Mouse (Mus musculus): Measurements from ENCODE around the gene Setdb1.
A peak's percentile ranks its signal among the peaks of the same experiment; 100 is the strongest.

The Setdb1 gene

DNA sequence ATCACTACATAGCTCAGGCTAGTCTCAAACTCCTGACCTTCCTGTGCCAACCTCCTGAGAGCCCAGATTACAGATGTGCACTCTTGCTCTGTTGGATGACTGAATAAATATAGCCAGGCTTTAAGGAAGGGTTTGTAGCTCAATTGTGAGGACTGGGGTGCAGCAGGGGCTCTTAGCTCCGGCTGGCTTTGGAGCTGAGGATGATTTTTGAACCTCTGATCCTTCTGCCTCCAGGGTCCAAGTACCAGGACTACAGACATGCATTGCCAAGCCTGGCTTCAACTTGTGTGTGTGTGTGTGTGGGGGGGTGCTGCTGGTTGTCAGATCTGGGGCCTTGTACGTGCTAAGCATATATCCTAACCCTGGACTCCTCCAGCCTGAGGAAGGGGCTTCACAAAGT, 64.1 kb downstream of the Setdb1 start:
- DNase-seq (ENCODE audit: low spot score in 2 of 2): no peak

DNA sequence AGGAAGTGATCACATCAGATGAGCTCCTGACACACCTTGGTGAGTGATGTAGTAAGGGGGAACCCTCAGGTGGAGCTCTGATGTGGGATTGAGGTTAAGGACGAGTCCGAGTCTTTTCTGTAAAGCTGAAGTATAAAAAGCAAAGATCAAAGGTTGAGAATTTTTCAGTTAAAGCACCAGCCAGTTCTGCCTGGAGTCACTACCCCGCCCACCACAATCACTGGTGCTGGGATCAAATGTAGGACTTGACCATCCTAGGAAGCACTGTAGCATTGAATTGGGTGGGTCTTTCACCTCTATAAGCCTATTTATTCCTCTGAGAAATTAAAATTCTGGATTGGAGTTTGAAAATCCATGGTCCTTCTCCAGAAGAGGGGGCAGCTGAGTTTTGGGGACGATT, 66.0 kb downstream of the Setdb1 start:
- no peak for DNase-seq (ENCODE audit: low spot score in 2 of 2)

DNA sequence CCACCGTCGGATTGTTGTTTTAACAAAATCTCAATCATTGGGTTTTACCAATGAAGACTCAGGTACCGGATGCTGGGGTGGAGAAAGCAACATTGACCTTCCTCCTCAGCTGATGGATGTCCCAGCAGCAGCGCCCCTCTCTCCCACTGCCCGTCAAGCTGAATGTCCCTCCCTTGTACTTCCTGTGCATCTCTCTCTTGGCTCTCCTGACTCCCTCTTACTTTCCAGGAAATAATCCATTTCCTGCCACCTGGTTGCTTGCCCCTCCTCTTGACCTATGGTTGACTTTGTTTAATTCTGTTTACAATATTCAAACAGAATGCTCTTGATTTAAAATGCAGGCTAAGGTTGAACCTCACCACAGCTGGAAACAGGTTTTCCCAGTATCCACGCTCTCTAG, 66.8 kb downstream of the Setdb1 start:
- no peak for DNase-seq (ENCODE audit: low spot score in 2 of 2)

DNA sequence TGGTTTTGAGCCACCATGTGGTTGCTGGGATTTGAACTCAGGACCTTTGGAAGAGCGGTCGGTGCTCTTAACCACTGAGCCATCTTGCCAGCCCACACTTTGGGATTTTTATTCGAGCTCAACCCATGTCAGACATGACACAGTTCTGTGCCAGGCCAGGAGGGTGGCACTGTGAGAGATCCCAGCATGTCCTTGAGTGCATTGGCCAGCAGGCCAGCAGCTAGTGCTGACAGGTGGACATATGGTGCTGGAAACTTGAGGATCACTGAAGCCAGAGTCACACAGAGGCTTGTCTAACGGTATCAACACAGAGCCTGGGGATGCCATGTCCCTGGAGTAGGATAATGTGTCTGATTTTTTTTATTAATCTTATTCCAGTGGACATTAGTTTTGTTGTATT, 67.6 kb downstream of the Setdb1 start:
- no peak for DNase-seq (ENCODE audit: low spot score in 2 of 2)

DNA sequence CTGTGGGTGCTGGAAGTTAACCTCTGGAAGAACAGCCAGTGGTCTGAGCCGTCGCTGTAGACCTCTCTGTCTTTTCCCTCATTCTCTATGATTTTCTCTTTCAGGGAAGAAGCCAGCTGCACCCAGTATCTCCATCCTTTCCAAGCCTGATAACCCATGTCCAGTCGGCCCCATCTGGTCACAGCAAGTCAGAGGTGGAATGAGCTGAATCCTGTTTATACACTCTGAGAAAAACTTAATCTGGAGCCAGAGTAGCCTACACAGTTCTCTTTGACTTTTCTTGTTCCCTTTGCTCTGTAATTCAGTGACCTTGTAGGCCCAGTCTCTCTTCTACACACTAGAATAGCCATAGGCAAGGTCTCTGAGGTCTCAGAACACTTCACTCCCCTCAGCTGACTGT, 69.5 kb downstream of the Setdb1 start:
- DNase-seq (ENCODE audit: low spot score in 2 of 2): no peak

DNA sequence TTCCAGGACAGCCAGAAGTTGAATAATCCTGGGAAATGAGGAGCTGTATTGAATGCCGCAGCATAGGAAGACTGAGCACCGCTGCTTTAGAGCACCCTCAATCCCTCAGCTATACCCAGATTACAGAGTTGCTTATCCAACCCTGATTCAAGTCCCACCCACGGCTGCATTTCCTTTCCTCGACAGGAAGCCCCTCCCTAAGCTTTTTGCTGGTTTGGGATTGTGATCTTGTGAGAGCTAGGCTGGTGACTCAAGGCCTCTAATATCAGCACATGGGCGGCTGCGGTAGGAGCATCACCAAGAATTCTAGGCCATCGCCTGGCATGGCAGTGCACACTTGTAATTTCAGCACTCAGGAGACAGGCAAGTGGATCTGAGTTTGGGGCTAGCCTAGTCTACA, 70.5 kb downstream of the Setdb1 start:
- no peak for DNase-seq (ENCODE audit: low spot score in 2 of 2)

DNA sequence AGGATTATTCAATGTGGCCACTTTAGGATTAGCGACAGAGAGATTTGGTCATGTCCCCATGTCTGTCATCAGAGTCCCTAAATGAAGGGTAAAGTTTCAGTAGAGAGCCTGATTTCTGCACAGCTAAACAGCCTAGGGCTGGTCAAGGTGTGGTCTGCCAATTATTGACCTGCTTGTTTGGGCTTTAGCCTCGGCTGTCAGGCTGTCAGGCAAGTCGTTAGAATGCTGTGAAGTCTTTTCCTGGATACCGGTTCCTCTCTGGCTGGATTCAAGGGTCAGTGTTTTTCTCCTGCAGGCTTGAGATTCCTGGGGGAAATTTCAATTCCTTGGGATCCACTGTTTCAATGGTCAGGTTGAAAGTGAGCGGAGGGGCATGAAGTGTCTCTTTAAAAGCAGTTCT, 71.0 kb downstream of the Setdb1 start:
- no peak for DNase-seq (ENCODE audit: low spot score in 2 of 2)

DNA sequence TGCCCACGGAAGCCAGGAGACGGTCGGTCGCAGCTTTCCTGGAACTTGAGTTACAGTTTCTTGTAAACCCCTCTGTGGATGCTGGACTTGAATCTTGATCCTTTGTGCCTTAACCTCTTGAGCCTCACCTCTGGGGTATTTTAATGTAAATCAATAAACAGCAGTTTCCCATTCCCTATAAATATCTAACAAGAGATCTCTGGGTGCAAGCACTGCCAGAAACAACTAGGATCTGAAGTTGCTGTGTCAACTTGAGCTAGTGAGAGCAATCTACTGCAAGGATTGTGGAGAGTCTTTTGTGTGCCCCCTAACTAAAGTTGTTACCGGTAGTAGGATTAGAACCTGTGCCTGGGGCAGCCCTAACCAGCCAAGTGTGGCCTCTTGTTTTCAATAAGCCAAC, 71.6 kb downstream of the Setdb1 start:
- no peak for DNase-seq (ENCODE audit: low spot score in 2 of 2)

DNA sequence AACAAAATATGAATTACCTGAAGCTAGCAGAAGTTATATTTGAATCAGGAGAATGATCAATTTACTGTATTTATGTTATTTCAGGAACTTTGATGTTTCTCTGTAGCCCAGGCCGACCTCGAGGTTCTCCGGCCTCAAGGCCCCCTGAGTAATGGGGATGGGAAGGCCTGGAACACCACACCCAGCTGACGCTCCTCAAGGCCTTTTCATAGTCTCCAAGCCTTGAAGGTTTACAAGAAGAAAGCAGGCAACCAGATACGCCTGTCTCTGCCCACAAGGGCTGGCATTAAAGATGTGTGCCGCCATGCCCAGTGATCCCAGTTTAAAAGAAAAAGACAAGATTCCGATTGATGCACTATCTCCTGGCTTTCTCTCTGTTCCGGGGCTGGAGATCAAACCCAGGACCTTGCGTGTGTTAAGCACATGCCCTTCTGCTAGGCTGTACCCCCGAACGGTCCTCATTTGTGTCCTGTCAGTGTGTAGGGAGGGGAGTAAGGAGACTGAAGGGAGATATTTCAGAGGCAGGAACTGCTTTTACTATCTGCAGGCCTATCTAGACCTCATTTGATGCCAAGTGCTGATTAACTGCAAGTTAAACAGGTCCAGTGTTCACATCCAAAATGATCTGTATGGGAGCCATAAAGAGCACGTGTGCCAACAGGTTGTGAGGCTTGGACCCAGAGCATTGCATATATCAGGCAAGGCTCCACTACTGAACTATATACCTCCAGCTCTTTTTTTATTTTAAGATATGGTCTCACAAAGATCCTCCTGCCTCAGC, 72.3 kb downstream of the Setdb1 start:
- no peak for DNase-seq (ENCODE audit: low spot score in 2 of 2)

DNA sequence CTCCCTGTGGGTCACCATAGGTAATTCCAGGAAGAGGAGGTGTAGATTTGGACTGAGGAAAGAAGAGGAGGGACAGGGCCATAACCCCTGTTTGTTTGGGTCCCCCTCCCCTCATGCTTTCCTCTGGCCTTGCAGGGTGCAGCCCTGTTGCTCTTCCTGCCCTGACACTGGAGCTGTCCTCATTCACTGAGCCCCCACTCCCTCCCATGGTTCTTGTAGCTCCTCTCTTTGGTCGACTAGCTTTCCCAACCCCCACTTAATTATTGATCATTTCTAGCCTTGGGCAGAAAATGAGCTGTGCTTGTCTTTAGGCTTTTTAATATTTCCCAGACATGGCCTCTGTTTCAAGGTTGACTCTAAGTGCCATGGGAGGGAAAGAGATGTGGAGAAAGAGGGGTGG, 72.9 kb downstream of the Setdb1 start:
- peak in 1 of 2 experiments; percentile 14 for DNase-seq (ENCODE audit: low spot score in 2 of 2)

DNA sequence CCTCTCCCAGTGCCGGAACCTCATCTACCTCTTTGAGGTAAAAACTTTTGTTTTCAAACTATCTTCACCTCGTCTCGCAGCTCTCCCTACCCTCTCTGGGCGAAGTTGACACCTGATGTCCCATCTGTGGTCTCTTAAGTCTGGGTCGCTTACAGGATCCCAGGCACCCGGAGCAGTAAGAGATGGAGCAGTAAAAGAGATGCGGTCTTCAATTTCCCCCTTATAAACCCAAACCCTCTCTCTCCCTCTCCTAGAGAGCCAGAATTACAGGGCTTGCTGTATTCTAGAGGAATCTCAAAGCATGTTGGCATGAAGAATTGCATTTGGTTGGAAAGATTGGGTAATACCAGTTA, 73.4 kb downstream of the Setdb1 start:
- DNase-seq (ENCODE audit: low spot score in 2 of 2): no peak

DNA sequence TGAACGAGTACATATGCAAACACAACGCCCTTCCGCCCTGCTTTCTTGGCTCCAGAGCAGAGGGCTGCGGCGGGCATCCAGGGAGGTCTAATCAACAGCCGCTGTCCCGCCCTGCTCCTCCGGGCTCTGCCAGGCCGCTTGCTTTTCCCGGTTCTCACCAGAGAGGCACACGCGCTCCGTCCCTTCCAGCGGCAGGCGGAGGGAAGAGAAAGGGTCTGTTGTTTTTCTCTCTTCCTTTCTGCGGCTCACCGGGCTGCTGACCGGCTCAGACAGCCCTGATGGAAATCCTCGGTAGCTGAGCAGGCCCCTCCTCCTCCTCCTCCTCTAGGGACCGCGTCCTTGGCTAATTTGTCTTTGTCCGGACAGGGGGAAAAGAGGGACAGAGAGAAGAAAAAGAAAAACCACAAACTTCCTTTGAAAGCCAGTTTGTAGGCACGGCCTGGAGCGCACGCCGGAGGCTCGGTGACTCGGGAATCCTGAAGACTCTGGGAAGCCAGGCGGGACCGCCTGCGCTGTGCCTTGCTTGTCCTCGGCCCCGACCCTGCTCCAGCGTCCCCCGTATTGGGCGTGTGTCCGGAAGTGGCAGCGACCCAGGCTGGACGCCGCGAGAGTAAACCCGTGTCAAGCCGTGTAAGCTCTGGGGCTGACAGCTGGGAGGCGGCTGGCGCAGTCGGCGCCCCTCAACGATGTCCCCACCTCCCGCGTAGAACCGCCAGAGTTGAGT, 74.0 kb downstream of the Setdb1 start:
- DNase-seq (ENCODE audit: low spot score in 2 of 2): peak; percentile 82 to 86

DNA sequence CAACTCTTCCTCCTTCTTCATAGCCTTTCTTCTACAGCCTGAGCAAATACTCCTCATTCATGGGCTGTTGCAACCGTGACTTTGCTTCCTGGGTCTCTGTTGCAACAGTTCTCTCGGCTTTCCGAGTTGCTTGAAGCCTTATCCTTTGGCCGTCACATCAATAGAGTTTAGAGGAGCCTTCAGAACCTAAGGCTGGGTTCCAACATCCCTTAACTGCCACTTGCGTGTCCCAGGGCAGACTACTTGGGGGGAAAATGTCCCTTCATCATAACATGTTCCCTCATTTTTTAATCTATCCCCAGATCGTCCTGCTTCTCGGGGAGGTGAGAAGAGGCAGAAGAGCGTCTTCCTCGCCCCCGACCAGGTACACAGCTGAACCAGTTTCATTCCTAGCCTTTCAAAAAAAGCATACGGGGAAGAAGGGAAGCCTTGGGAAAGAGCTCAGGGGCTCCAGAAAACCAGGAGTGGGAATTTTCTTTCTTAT, 74.6 kb downstream of the Setdb1 start:
- DNase-seq (ENCODE audit: low spot score in 2 of 2): peak; percentile 64 to 73

DNA sequence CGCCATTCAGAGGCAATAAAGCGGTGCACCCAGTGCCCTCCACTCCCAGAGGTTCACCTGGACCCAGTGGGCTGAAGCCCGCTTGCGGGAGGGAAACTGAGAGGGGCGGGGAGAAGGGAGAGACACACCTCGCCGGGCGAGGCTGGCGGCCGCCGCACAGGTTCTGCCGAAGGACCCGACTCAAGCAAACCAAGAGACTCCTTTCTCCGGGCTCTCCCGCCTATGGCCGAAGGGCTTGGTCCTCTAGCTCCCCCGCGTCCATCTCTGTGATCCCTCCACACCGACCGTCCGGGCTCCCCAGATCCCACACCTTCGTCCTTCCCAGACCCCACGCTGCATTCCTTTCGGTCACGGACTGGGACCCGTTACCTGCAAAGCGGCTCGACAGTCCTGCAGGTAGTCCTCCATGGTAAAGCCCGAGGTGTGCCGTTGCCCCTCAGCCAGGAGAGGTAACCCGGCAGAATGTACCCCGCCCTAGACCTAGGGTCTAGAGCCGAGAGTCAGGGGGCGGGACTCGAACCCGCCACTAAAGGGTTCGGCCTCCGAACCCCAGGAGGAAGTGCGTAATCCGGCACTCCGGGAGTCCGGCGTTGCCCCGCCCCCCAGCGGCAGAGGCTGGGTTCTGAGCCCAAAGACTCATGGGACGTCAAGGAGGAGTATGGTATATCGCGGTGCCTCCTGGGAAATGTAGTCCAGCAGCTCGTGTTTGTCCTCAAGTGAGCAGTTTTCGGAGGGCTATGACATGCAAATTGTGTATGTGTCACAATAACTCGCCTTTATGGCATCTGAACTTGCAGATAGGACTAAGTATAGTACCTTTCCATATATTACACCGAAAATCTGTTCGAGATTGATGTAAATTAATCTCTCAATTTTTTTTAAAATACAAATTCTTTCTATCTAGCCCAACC, 75.5 kb downstream of the Setdb1 start, which contains the start of the genes Mindy1 and Prune1:
Gene Mindy1, plus strand, starts transcription at position 130 of the 911 bp plus-strand sequence.
Gene Prune1, minus strand, starts transcription at position 861 of the 911 bp plus-strand sequence.
- peak; percentile 98 to 100 for DNase-seq (ENCODE audit: low spot score in 2 of 2)

DNA sequence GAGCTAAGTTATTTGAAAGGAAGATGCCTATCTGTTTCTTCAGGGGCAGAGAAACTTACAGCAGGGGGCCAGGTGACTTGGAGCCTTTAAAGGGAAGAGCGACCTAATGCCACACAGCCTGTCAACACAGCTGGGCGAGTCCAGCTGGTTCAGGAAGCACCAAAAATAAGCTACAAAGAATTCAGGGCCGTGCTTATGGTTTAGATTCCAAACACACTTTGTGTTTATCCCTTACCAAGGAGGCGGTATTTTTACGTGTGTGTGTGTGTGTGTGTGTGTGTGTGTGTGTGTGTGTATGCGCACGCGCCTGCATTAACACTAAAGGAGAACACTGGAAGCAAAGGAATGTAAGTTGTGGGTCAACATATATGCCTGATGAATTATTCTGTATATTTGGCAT, 76.3 kb downstream of the Setdb1 start:
- DNase-seq (ENCODE audit: low spot score in 2 of 2): peak in 1 of 2 experiments; percentile 24

DNA sequence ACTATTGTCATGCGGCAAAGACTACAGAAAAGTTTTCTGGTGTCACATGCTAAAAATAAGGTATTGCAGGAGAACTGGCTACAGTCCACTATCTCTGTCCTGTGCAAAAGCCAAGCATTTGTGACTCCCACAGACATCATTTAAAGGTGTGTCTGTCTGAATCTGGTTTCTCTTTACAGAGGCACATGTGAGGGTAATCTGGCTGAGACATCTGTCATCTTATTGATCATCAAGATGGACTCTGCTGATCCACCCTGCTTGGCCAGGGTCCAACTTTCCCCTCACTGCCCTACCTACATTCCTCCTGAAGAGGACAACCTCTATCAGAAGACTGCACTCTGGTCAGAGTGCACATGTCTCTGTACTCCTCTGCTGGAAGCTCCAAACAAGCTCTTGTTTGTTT, 79.9 kb downstream of the Setdb1 start:
- DNase-seq (ENCODE audit: low spot score in 2 of 2): no peak

DNA sequence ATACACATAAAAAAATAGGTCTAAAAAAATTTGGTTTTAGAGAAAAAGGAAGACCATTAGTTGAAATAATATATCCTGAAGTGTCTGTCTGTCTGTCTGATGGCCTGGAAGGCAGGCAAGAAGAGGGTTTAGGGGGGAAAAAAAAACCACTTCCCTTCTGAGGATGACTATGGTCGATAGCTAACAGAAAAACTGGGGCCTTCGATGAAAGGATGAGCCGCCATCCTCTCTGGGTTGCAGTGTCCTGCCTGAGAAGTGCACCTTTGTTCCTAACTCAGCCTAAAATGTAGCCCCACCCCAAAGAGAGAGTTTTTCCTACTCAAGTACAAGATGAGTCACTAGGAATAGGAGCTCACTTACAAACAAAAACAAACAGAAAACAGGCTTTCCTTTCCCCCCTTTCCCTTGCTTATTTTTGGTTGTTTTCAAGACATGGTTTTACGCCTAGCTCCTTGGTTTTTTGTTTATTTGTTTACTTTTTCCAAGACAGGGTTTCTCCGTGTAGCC, 80.5 kb downstream of the Setdb1 start:
- no peak for DNase-seq (ENCODE audit: low spot score in 2 of 2)

DNA sequence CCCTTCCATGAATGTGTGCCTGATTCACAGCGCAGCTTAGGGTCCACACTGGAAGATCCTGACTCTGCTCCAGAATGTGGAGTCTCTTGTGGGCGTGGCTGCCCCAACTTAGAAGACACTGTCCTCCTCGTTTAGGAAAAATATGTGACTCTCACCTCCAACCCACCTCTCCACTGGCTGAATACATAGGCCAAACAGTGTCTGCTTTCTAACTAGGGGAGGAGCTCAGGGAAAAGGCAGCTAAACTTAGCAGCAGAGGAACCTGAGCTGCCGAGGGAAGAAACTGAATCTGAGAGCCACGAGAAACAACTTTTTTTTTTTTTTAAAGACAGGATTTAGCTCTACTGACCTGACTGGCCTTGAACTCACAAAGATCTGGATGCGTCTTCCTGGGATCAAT, 81.8 kb downstream of the Setdb1 start:
- no peak for DNase-seq (ENCODE audit: low spot score in 2 of 2)

DNA sequence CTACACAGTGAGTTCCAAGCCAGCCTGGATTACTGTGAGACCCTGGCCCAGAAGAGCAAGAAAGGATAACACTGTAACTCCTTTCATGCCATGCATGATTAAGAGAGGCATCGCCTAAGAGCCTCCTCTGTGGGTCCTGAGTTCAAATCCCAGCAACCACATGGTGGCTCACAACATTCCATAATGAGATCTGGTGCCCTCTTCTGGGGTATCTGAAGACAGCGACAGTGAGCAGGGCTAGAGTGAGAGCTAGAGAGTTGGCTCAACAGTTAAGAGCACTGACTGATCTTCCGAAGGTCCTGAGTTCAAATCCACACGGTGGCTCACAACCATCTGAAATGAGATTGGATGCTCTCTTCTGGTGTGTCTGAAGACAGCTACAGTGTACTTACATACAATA, 82.5 kb downstream of the Setdb1 start:
- no peak for DNase-seq (ENCODE audit: low spot score in 2 of 2)
